ENCODE assay signal across 8 mouse cellular contexts in the genomic region with DNA sequence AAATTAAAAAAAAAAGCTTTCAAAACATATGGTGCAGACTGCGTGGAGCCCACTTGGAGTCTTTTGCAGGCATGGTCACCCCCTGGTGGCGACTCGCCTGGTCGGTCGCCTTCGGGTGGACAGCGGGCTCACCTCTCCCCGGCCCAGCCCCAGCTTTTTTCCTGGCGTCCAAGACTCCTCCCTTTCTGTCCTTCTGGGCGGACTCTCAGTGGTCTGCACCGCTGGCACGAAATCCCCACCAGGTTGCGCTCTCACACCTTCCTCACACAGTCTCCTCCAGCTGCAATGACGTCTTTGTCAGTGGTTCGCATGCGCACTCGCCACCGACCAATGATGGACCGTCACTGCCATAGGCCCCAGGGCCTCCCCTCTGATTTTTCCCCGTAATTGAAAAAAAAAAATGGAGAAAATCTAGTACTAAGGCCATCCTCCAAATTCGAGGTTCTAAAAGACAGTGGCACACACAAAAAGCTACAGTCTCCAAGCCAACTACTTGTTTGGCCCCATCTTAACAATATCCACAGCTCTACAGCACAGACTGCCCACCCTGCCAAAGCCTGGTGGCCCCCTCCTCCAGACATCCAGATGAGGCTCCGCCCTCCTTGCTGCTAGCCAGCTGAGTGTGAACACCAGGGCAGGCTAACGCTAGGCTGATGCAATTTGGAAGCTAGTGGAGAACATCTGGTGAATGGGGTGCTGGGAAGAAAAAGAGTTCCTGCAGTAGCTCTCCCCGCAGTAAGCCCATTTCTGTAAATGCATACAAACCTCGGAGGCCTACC.
A peak's percentile ranks its signal among the peaks of the same experiment; 100 is the strongest.
DNase-seq lines count a peak whose midpoint lies in the region; ATAC-seq and TF ChIP-seq lines count a peak whose summit lies in the region.

No protein-coding gene starts in this region.

- TF ChIP-seq CTCF in gastrocnemius, adult 2 months (IDR thresholded peaks at IDR 0.05), result peak; percentile 61

- H3K4me2 ChIP-seq in hindbrain, embryonic 15.5 days, result peak overlapping the region; percentile 50

- intact Hi-C loops in gastrocnemius, adult 2 months (cut with DNase I), result loop anchor here (5.0 to 10.0 kb wide), 2 partner anchors 249 to 362 kb away; no protein-coding TSS in a partner anchor

- peak; percentile 89 for DNase-seq in ZHBTc4 (ENCODE audit: low read depth, low spot score)
- peak; percentile 6 to 18 for DNase-seq in cerebellum, postnatal 36 days
- peak; percentile 81 for DNase-seq in gastrocnemius, adult 2 months
- DNase-seq in left cerebral cortex, adult 11 months (ENCODE audit: low spot score), result peak; percentile 26
- DNase-seq in lung, postnatal 25 days (ENCODE audit: low spot score), result peak; percentile 73
- peak; percentile 39 for DNase-seq in retina, postnatal 7 days (ENCODE audit: low read depth, low spot score)
- DNase-seq in urinary bladder, postnatal 10 days (ENCODE audit: low spot score), result peak; percentile 13

- no peaks in the 10 kb centered on the region for H3K9me3 ChIP-seq in hindbrain, embryonic 15.5 days

- H3K9ac ChIP-seq in hindbrain, embryonic 15.5 days, result peak overlapping the region; percentile 31; the same call in 1 of the 2 replicates

- H3K4me1 ChIP-seq in hindbrain, embryonic 15.5 days (replicated peaks), result no peaks in the 10 kb centered on the region; the same call in 1 of the 2 replicates

- ATAC-seq in hindbrain, embryonic 15.5 days (ENCODE audit: low FRiP score, low read depth), result peak; percentile 99

- peak overlapping the region; percentile 47 for H3K4me3 ChIP-seq in gastrocnemius, adult 2 months
- H3K4me3 ChIP-seq in hindbrain, embryonic 15.5 days, result peak overlapping the region; percentile 30

- 15% methylated on average over 25 of the region's 25 CpGs for WGBS in hindbrain, embryonic 15.5 days

- no peaks in the 10 kb centered on the region for H3K27me3 ChIP-seq in hindbrain, embryonic 15.5 days

- peak overlapping the region; percentile 85 for H3K27ac ChIP-seq in gastrocnemius, adult 2 months
- H3K27ac ChIP-seq in hindbrain, embryonic 15.5 days (replicated peaks), result peak overlapping the region; percentile 84

- H3K36me3 ChIP-seq in hindbrain, embryonic 15.5 days, result no peaks in the 10 kb centered on the region

Comparison
In these comparisons a context has a peak if more than half of its experiments do, and no peak if none do; other contexts are left out.
1. Peak in every context shown above with its lines: DNase-seq, ATAC-seq, H3K4me3 ChIP-seq and H3K27ac ChIP-seq.
2. DNase-seq: peak in every context shown above with its lines; median percentile 89 in ZHBTc4; 81 in gastrocnemius, adult 2 months; 73 in lung, postnatal 25 days; 39 in retina, postnatal 7 days; 26 in left cerebral cortex, adult 11 months; 13 in urinary bladder, postnatal 10 days; 12 in cerebellum, postnatal 36 days.